Mouse (Mus musculus): ENCODE measurements at regions not wholly inside any gene's neighbourhood (a gene's known extent, or its start where the extent isn't known, plus 50 kb on each side); places are given as distances from the start of the nearest gene placed in this dataset.

DNA sequence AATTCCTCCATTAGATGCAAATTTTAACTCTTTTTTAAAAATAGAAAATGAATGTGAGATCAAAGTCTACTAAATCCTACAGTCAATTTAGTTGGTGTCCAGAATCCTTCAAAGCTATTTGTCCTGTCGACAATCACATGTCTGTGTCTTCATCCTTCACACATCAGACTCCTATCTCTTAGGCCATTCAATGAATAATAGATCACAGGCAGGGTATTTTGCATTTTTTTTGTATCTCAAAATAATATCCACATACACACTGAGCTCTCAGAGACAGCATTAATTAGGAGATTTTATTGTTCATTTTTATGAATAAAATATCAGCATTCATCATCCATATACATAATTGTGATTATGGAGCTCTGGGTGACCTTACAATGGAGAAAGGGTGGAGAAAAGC lies 427.2 kb downstream of the Hao1 start:
- intact Hi-C loops (cut with DNase I) = no loop called here
- no peak for DNase-seq

DNA sequence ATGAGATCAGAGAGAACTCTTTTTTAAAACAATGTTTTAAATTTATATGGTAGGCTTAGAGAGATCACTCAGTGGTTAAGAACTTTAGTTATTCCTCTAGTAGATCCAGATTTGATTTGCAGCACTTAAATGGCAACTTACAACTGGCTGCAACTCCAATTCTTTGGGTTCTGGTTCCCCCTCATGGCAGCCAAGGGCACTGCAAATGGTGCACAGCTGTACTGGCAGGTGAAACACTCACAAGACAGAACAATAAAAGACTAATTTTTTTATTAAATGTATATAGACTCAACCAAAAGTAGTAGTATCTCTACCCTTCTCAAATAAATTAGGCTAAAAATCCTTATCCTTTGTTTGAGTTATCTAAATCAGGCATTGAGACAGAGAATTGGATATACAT lies 446.9 kb downstream of the Hao1 start:
- intact Hi-C loops (cut with DNase I) = no loop called here
- DNase-seq = no peak

DNA sequence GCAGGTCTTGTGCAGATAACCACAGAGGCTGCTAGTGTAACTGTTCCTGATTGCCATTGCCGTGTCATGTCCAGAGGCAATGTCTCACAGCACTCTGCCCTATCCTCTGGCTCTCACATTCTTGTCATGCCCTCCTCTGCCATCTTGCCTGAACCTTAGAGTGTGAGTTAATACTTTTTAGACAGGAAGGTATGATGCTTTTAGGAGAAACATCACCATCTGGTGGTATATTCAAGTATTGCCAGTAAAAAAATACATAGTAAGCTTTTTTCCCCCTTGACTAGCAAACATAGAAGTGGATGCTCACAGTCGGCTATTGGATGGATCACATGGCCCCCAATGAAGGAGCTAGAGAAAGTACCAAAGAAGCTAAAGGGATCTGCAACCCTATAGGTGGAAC lies 465.8 kb downstream of the Hao1 start:
- no peak for DNase-seq
- intact Hi-C loops (cut with DNase I) = no loop called here

DNA sequence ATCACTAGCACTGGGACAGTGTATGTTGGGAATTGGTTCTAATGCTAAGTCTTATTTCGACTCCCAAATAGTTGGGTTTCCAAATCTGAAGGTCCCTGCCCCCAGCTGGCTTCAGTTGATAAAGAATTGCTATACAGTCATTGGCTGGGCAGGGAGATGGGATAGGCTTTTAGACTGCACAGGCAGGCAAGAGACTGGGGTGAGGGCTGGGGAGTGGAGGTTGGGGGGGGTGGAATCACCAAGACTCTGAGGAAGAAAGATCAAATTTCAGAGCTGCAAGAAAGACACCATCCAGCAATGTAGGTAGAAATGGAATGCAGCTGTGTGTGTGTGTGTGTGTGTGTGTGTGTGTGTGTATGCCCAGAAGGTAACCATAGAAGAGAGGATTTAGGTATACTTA lies 474.0 kb downstream of the Hao1 start:
- no peak for DNase-seq
- intact Hi-C loops (cut with DNase I) = no loop called here

DNA sequence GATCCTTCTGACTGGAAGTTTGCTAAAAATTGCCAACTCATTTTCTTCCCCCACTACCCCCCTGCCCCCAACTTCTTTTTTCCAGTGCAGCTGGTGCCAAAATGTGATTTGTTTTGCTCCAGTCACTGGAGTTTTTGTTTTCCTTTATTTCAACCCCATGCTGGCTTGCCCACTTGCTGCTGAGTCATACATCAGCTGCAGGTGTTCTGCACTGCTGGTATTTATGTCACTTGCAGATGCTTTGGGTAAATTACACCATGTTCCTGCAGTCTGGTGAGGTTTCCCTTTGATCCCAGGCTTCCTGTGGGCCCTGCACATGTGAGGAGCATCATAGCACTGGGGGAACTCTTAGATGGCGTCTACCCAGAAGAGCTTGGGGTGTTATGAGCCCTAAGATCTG lies 476.2 kb downstream of the Hao1 start:
- no peak for DNase-seq
- intact Hi-C loops (cut with DNase I) = no loop called here

DNA sequence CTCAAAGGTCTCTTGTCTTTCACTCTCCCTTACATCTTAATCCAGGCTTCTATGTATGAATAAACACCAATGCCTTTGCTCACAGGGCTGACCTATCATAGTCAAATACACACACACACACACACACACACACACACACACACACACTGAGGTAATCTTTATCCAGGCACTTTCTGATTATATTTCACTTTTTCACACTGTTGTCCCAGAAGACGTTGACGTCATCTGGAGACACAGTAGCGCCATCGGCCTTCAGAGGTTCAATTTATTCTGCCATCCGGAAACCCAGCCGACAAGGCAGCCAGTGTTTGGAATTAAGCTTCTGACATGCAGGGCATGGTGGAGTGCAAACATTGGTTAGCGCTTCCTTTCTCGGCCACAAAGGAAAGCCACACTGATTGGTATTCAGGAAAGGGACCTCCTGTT lies 486.2 kb downstream of the Hao1 start:
- intact Hi-C loops (cut with DNase I) = no loop called here
- DNase-seq = no peak

DNA sequence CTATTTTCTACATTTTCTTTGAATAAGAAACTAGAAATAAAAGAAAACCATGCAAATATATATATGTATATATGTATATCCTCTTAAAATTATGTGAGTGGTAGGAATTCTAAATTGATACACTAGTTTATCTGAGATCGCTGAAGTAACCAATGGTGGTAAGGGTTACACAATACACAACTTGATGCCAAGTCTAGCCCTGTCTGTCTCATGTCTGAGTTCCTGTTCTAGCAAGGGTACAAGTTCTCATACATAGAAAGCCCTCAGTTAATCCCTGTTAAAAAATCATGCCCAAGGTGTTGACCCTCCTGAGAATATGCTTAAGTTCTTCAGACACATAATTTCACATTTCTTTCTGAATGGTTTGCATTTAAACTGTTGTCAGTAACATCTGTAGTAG lies 486.8 kb downstream of the Hao1 start:
- intact Hi-C loops (cut with DNase I) = no loop called here
- no peak for DNase-seq

DNA sequence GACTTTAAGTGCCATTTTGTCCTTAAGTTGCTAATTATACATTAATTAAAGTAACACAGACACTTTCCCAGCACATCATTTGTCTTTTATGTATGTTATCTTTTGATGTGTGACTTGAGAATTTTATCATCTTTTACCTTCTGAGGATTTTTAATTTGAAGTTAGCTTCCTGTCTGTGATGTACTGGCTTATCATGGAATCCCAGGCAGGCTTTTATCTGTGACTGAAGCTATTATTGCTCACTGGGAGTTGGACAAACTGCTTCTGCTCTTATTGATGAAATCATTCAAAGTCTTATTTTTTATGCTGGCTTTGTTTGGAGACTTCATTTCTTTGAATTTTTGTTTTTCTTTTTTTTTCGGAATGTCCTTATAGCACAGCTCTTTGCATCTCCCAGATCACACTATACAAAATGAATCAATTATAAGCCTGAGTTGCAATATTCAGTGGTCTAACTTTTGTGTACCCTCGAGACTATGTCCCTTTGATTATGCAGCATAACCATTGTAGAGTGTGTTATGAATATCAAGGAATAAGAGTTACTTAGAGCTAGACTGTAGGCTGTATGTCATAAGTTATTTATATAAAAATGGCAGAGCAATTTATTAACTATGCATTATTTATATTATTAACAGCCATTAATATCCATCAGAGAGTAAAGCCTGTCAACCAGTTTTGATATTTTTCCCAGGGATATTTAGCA lies 494.1 kb downstream of the Hao1 start:
- DNase-seq = no peak
- intact Hi-C loops (cut with DNase I) = no loop called here

DNA sequence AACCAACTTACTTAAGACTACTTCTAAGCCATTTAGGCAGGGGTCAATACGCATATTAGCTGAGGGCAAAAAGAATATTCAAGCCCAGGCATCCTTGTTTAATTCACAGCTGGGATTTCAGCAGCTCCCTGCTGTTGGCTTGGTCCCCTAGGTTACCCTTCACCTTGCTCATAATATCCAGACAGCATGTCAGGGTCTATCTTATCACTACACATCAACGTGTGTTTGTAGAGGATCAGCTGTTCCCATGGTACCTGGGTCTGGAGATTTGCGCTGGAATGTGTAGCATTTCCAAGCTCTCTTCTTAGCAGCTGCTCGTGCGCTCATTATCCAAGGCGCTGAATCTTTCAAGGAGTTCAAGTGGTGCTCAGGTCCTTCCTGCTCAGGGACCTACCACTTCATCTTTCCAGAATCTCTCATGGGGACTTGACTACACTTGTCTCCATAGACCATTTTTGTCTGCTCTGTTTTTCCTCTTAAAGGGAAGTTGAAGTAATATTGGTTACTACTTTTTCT lies 484.5 kb downstream of the Bmp2 start:
- intact Hi-C loops (cut with DNase I) = no loop called here
- DNase-seq = no peak

DNA sequence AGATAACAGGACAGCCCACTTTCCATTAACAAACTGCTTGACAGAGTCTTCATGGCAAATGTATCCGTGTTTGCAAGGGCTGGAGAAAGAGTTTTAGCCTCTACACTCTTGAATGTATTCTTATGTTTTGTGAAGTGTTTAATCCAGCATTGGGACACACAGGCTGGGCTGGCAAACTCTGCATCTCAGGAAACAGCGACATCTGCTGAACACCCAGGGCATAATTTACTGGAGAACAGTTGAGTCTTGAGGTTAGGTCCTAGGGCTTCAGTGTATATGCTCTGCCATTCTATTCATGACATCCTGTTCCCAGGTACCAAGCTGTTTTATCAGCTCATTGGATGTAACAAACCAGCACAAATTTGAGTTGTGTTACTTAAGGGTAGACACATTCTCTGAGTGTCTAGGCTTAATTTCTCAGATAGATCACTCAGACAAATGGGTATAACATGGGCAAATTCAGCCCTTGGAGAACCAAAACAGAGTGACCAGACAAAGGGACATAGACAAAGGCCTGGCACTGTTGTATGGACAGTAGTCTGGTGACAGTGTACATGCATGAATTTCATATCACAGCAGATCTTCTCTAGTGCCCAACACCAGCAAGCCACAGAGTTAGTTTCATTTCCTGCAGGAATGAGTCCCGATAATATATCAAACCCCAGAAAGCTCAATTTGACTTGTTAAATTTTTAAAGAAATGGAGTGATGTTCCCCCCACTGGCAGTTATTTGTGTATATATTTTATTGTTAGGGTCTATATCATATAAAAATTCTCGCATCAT lies 477.9 kb downstream of the Bmp2 start:
- intact Hi-C loops (cut with DNase I) = loop anchor here (5.0 kb wide), 1 partner anchor 478 kb away; the partner anchor contains the start of gene Bmp2
- peak; percentile 23 to 39 for DNase-seq

DNA sequence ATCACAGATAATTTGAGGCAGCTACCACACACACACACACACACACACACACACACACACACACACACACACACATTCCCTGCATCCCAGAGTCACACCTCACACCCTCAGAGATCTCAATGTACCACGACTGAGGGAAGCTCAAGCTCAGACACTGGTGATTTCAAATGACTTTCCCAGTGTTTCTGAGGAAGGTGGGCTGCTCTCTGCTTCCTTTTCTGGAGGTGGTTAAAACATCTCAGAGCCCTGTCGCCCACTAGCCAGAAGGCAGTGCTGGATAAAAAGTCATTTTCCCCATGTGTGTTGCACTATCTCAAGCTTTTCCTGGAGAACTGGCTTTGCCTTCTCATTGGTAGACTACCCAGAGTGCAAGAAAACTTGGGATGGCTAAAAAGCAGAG lies 477.2 kb downstream of the Bmp2 start:
- DNase-seq = no peak
- intact Hi-C loops (cut with DNase I) = loop anchor here (5.0 kb wide), 1 partner anchor 477 kb away; the partner anchor contains the start of gene Bmp2

DNA sequence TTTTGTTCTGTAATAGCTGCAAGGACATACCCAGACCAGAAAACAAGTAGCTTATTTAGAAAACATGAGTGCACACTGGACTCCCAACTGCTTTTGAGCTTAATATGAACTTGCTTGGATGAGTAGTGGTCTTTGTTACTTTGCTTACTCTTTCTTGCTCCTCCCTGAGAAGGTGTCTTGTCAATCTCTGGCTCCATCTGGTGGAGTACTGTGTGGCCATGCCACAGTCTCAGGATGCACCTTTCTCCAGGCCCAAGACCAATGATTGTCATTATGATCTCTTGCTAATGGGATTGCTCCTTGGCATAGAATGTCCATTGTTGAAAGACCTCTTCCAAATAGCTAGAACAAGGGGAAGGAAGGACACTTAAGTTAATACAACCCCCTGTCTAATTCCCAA lies 465.1 kb downstream of the Bmp2 start:
- DNase-seq = peak; percentile 13 to 42
- intact Hi-C loops (cut with DNase I) = loop anchor here (5.0 kb wide), 1 partner anchor 225 kb away; no protein-coding TSS in a partner anchor

DNA sequence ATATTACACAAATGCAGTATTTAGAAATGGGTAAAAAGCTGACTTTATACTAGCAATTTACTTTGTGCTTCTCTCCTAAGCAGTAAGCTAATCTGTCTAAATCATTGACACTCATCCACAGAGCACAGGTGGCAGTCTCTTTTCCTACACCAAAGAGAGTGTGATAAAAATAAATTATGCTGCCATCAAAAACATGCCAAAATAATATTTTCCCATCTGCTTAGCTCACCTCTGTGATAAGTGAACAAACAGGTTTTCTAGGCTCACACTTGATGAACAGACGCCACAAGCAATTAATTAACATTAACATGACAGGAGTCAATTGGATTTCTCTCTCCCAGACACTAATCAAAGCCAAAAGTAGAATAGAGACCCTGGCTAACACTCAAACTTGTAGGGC lies 451.2 kb downstream of the Bmp2 start:
- DNase-seq = no peak
- intact Hi-C loops (cut with DNase I) = no loop called here

DNA sequence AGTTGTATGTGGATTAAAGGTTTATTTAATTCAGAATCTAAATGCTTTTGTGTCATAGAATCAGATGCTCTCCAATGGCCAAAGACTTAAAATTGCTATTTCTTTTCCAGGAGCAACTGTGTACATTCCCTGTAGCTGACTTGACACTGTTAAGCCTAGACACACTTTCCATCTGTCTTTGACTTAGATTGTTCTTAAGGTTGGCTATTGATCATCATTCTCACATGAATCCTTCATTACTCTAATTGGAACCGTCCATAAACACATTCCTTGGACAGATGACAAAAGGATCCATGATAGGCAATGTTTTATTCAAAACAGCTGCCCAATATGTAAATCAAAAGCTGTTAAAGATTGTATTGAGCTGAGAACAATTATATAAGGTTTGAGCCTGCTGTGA lies 442.8 kb downstream of the Bmp2 start:
- DNase-seq = no peak
- intact Hi-C loops (cut with DNase I) = no loop called here

DNA sequence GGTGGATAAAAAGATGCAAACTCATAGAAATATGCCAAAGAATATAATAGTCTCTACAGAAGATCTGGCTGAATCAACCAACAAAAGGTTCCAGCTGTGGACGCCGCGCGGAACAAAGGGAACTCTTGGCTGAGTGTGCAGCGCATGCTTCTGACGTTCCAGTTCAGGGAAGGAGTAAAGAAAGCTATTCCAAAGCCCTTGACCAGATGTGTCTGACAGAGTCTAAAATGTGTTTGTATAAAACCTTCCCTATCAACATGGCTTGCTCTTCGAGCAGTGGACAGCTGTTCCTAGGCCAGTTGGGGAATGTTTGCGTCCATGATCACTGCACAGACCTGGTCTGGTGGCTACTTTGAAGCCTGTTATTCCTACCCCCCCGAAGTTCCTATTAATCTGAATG lies 442.4 kb downstream of the Bmp2 start:
- intact Hi-C loops (cut with DNase I) = no loop called here
- DNase-seq = peak; percentile 32 to 43

DNA sequence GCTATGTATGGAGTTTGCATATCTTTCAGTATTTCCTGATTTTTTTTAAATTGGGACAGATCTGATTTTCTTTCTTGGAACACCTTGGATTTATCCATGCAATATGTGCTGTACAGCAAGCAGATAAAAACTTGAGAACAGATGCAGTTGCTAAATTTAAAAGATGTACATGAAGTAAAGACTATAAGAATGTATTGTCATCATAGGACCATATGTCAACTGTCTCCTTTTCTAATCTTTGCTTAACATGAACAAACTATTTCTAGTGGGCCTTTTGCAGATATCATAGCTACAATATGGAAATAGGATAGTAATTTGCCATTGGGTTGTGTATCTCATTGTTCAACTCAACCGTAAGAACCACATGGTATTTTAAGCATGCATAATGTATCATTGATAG lies 435.7 kb downstream of the Bmp2 start:
- intact Hi-C loops (cut with DNase I) = no loop called here
- no peak for DNase-seq
